Mouse (Mus musculus) midbrain, embryonic 13.5 days (tissue): ENCODE measurements around the gene Lrrc19. TPM values are rescaled to one million over a fixed set of nuclear protein-coding genes. Genes with fewer than 3 reads are reported as not detected.
"Not testable (repeated sequence)": the region's sequence is repeated elsewhere in the genome, so short reads cannot be mapped to it uniquely, and the experiment has no call there.

Experiments used
- ATAC-seq: fragments of 200-750 bp; cut with Nextera tagmentation; 2 replicates; pipeline ENCODE4 v1.8.0; 2017; ENCODE audit warnings: mild to moderate bottlenecking, moderate TSS enrichment, moderate library complexity
- H3K27ac ChIP-seq: fragments of 300-500 bp; sonication (generic); 2 replicates; pipeline ENCODE4 v1.5.1; 2015; ENCODE audit warnings: inconsistent platforms, mild to moderate bottlenecking, moderate library complexity
- H3K27me3 ChIP-seq: fragments of 300-500 bp; sonication (generic); 2 replicates; pipeline ENCODE4 v1.6.1; 2015; ENCODE audit warnings: mild to moderate bottlenecking, inconsistent platforms
- H3K36me3 ChIP-seq: fragments of 300-500 bp; sonication (generic); 2 replicates; pipeline ENCODE4 v1.6.1; 2015; ENCODE audit warnings: mild to moderate bottlenecking, inconsistent platforms
- H3K4me1 ChIP-seq: fragments of 300-500 bp; sonication (generic); replicated peaks from 2 replicates; pipeline ENCODE4 v1.6.1; 2015; ENCODE audit warnings: inconsistent platforms
- H3K4me2 ChIP-seq: fragments of 300-500 bp; sonication (generic); replicated peaks from 2 replicates; pipeline ENCODE4 v1.6.1; 2015; ENCODE audit warnings: moderate library complexity, mild to moderate bottlenecking, inconsistent platforms
- H3K4me3 ChIP-seq: fragments of 300-500 bp; sonication (generic); replicated peaks from 2 replicates; pipeline ENCODE4 v1.5.1; 2015; ENCODE audit warnings: mild to moderate bottlenecking, inconsistent platforms
- H3K9ac ChIP-seq: fragments of 300-500 bp; sonication (generic); replicated peaks from 2 replicates; pipeline ENCODE4 v1.6.1; 2015; ENCODE audit warnings: mild to moderate bottlenecking, inconsistent platforms
- H3K9me3 ChIP-seq: fragments of 300-500 bp; sonication (generic); 2 replicates; pipeline ENCODE4 v1.6.1; 2016; ENCODE audit warnings: mild to moderate bottlenecking, inconsistent platforms
- WGBS: fragments of 180-500 bp; shearing (Covaris S2); methylation state at CpG from one replicate; pipeline ENCODE4 v1.1.7; 2015; 5-methylcytosine and 5-hydroxymethylcytosine counted together
- polyA plus RNA-seq: library from polyadenylated mRNA; unstranded; fragments of >200 nt; fragmentation: Nextera tagmentation; extraction: Ambion mirVana; gene quantifications from 2 replicates; pipeline ENCODE4 v1.2.1, GENCODE M21; 2015

Lrrc19 gene
- polyA plus RNA-seq, result 0.59 and 0.86 TPM in 2 replicates

DNA sequence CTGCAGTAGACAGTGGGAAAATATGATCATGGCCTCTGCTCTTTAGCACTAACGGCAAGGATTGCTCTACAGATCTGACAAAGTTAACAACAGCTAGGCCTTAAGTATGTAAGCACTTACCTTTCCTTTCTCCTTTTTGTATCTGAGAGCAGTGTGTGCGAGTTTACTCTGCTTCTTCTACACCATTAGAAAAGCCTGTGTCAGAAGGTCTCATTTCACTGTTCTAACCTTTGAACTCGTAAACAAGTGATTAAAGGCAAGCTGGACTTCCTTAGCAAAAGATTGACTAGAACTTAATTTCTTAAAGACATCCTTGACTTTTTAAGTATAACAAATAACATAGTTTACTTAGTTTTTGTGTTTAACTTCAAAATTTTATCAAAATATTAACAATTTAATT lies at the start of gene Lrrc19:
Gene Lrrc19, minus strand, starts transcription at position 225 of the 400 bp plus-strand sequence.
- Histone ChIP-seq H3K27ac (no peak within 1 kb of the TSS), H3K4me2 (no peak within 1 kb of the TSS), H3K36me3 (peaks cover 12% of the 10 kb centered on the region), H3K9me3 (no peaks in the 10 kb centered on the region), H3K9ac (no peak within 1 kb of the TSS), H3K27me3 (no peaks in the 10 kb centered on the region), H3K4me3 (no peak within 1 kb of the TSS), H3K4me1 (no peaks in the 10 kb centered on the region)
- no peak for ATAC-seq
- WGBS, result 94% methylated on average over 3 of the region's 3 CpGs

- H3K4me1 ChIP-seq, result no peaks in the 10 kb centered on the region
- no peak overlapping the region for H3K4me2 ChIP-seq
- H3K9me3 ChIP-seq, result no peaks in the 10 kb centered on the region
- 82% methylated on average over 3 of the region's 3 CpGs for WGBS
- no peaks in the 10 kb centered on the region for H3K27me3 ChIP-seq
- no peak for ATAC-seq
- no peak overlapping the region for H3K27ac ChIP-seq
- H3K9ac ChIP-seq, result no peak overlapping the region
- H3K36me3 ChIP-seq, result no peaks in the 10 kb centered on the region
- no peak overlapping the region for H3K4me3 ChIP-seq
Observed at GRCm38 (mm10) chr4:94696368-94696767, 46.4 kb upstream of the Lrrc19 start.

DNA sequence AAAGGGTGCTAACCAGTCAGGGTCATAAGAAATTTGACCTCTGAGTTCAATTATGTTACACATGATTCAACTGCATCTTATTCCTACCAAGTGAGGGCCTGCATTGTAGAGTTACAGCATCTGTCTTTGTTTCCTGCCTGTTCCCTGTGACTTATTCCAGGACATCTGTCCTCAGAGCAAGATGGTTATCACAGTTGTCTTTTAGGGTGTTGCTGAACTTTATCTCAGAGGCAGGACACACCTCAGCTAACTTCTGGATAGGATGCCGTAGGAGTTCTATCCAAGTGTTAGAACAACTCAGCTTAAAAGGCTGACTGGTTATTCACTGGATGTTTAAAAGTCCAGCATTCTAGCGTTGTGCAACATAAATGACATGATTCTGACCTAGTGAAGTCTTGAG lies 42.2 kb upstream of the Lrrc19 start:
- no peaks in the 10 kb centered on the region for H3K9me3 ChIP-seq
- no peaks in the 10 kb centered on the region for H3K4me1 ChIP-seq
- no peak overlapping the region for H3K9ac ChIP-seq
- 88% methylated on average over 2 of the region's 2 CpGs for WGBS
- H3K27ac ChIP-seq, result no peak overlapping the region
- no peak for ATAC-seq
- H3K36me3 ChIP-seq, result peaks cover 15% of the 10 kb centered on the region
- no peak overlapping the region for H3K4me2 ChIP-seq
- H3K4me3 ChIP-seq, result no peak overlapping the region
- H3K27me3 ChIP-seq, result no peaks in the 10 kb centered on the region

DNA sequence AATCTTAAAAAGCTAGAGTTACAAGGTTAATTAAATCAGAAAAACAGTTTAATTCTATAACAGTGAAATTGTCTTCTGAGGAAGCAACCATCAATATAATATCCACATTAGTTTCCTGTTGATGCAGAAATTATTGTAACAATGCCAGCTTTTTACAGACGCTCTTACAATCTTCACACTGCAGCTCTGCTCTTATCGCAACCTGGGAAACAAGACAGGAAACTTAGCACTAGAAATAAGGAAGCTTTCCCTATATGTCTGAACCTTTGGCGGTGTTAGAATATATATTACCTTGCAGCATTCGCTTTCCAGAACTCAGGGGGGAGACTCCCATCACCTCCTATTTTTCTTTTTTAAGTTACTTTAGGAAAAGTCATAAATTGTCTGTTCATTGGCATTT lies 41.1 kb upstream of the Lrrc19 start:
- Histone ChIP-seq H3K27ac (no peak overlapping the region), H3K4me1 (no peaks in the 10 kb centered on the region), H3K9ac (no peak overlapping the region), H3K4me3 (no peak overlapping the region), H3K27me3 (no peaks in the 10 kb centered on the region), H3K9me3 (no peaks in the 10 kb centered on the region), H3K36me3 (peaks cover 23% of the 10 kb centered on the region), H3K4me2 (no peak overlapping the region)
- no peak for ATAC-seq
- WGBS, result 95% methylated on average over 4 of the region's 4 CpGs

DNA sequence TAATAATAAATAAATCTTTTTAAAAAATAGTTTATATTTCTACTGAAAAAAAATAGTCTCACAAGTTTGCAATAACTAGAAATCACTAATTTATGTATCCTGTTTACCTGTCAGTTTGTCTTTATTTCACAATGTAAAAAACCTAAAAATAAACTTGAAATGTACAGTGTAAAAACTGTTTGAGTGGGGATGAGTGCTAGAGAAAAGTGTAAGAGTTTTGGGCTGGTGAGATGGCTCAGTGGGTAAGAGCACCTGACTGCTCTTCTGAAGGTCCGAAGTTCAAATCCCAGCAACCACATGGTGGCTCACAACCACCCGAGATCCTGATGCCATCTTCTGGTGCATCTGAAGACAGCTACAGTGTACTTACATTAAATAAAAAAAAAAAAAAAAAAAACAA lies 39.9 kb upstream of the Lrrc19 start:
- not testable (repeated sequence) for H3K9me3 ChIP-seq, H3K4me3 ChIP-seq, H3K4me1 ChIP-seq, H3K27me3 ChIP-seq, H3K27ac ChIP-seq, H3K4me2 ChIP-seq, H3K9ac ChIP-seq, ATAC-seq
- H3K36me3 ChIP-seq, result peaks cover 25% of the 10 kb centered on the region
- WGBS, result 89% methylated on average over 2 of the region's 2 CpGs

DNA sequence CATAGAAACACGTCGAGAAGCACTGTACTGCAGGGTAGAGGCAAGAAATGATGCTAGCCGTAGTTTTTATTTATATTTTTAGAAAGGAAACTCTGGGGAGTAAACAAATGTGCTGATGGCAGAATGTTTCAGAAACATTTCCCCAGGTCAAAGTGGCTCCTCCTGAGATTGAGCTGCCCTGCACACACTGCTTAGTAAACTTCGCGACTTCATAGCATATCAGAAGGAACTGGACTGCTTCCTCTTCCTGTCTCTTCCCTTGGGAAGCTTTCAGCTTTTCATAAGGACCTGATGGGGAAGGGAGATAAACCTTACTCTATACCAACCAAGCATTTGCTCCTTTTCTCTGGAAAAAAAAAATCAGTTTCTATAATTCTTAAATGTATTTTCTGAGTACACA lies 33.4 kb upstream of the Lrrc19 start:
- H3K27ac ChIP-seq, result no peak overlapping the region
- H3K4me1 ChIP-seq, result no peaks in the 10 kb centered on the region
- H3K36me3 ChIP-seq, result peaks cover 40% of the 10 kb centered on the region
- no peaks in the 10 kb centered on the region for H3K27me3 ChIP-seq
- H3K9ac ChIP-seq, result no peak overlapping the region
- no peak overlapping the region for H3K4me3 ChIP-seq
- 90% methylated on average over 5 of the region's 5 CpGs for WGBS
- H3K4me2 ChIP-seq, result no peak overlapping the region
- ATAC-seq, result no peak
- H3K9me3 ChIP-seq, result no peaks in the 10 kb centered on the region

GRCm38 (mm10) chr4:94682029-94682428 lies 32.1 kb upstream of the Lrrc19 start:
- peaks cover 29% of the 10 kb centered on the region for H3K36me3 ChIP-seq
- H3K4me3 ChIP-seq, result no peak overlapping the region
- H3K4me2 ChIP-seq, result no peak overlapping the region
- no peak overlapping the region for H3K27ac ChIP-seq
- H3K4me1 ChIP-seq, result no peaks in the 10 kb centered on the region
- no peaks in the 10 kb centered on the region for H3K27me3 ChIP-seq
- ATAC-seq, result no peak
- WGBS, result 78% methylated on average over 1 of the region's 1 CpGs
- no peaks in the 10 kb centered on the region for H3K9me3 ChIP-seq
- H3K9ac ChIP-seq, result no peak overlapping the region

GRCm38 (mm10) chr4:94681181-94681580 lies 31.2 kb upstream of the Lrrc19 start:
- Histone ChIP-seq H3K27ac (no peak overlapping the region), H3K9ac (no peak overlapping the region), H3K27me3 (no peaks in the 10 kb centered on the region), H3K36me3 (peaks cover 23% of the 10 kb centered on the region), H3K9me3 (no peaks in the 10 kb centered on the region), H3K4me2 (no peak overlapping the region), H3K4me3 (no peak overlapping the region), H3K4me1 (no peaks in the 10 kb centered on the region)
- ATAC-seq, result no peak
- 92% methylated on average over 2 of the region's 2 CpGs for WGBS

DNA sequence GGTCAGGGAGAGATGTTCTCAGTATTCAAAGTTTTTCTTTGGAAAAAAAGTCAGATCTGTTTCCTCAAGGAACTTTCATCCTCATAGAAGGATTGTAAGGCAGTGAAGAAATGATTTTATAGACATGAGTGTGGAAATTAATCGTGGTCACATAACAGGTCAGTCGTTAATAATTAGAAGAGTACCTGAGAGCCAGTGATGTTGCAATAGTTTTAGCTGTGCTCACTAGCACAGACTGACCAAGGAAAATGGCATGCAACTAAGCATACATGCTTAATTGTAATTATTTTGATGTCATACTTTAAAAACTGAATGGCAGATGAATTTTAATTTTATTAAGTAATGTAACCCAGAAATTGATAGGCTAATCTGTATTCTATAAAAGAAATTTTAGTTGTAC lies 30.7 kb upstream of the Lrrc19 start:
- no peaks in the 10 kb centered on the region for H3K27me3 ChIP-seq
- no peak overlapping the region for H3K4me3 ChIP-seq
- no peak overlapping the region for H3K4me2 ChIP-seq
- no peaks in the 10 kb centered on the region for H3K4me1 ChIP-seq
- H3K36me3 ChIP-seq, result peaks cover 20% of the 10 kb centered on the region
- no peak overlapping the region for H3K27ac ChIP-seq
- no peak for ATAC-seq
- no peak overlapping the region for H3K9ac ChIP-seq
- 95% methylated on average over 2 of the region's 2 CpGs for WGBS
- H3K9me3 ChIP-seq, result no peaks in the 10 kb centered on the region

DNA sequence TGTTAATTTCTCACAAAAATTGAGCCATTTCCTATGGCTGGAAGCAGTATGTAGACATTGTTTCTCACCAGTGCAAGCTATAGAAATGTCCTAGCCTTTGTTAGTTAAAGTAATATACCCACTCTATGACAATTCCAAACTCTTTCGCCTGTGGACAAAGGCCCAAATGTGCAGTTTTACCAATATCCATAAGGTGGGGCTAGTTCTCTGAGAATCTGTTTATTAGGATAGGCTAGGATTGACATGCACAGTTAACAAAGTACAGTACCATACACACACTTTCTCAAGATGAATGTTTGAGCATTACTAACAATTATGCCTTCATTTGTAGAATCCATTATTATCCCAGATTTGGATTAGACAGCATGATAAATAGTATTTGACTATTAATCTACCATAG lies 19.8 kb upstream of the Lrrc19 start:
- peak; percentile 55; the same call in 1 of the 2 replicates for ATAC-seq
- H3K4me1 ChIP-seq, result no peaks in the 10 kb centered on the region
- no peak overlapping the region for H3K4me3 ChIP-seq
- no peak overlapping the region for H3K4me2 ChIP-seq
- no peaks in the 10 kb centered on the region for H3K36me3 ChIP-seq
- H3K27ac ChIP-seq, result no peak overlapping the region
- H3K9ac ChIP-seq, result no peak overlapping the region
- H3K27me3 ChIP-seq, result no peaks in the 10 kb centered on the region
- no peaks in the 10 kb centered on the region for H3K9me3 ChIP-seq
- WGBS, result 41% methylated on average over 1 of the region's 1 CpGs

- H3K4me3 ChIP-seq, H3K4me2 ChIP-seq, H3K9me3 ChIP-seq, H3K9ac ChIP-seq, ATAC-seq, H3K27ac ChIP-seq, H3K4me1 ChIP-seq, H3K27me3 ChIP-seq: not testable (repeated sequence)
- 98% methylated on average over 5 of the region's 5 CpGs for WGBS
- H3K36me3 ChIP-seq, result peaks cover 18% of the 10 kb centered on the region
Observed at GRCm38 (mm10) chr4:94650426-94651175, 657 bp upstream of the Lrrc19 start.

- Histone ChIP-seq H3K9me3 (no peaks in the 10 kb centered on the region), H3K9ac (no peak overlapping the region)
- 100% methylated on average over 2 of the region's 2 CpGs for WGBS
Observed at GRCm38 (mm10) chr4:94643141-94643540, 6.8 kb downstream of the Lrrc19 start.

DNA sequence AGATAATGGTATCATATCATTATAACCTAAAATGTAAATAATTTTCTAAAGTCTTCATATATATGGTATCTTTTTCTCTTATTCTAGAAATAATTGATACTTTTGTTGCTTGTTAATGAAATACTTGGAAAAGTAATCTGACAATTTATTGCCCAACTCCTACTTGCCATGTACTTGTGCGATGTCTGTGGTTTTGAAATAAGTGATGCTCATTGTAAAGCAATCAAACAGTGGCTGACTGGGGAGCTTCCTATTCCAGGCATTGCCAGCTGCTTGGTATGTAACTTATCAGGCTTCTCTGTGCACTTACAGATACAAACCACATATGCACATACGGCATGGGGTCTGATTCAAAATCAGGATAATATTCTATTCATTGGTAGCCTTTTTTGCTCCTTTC lies 29.9 kb downstream of the Lrrc19 start:
- Histone ChIP-seq H3K36me3 (peaks cover 10% of the 10 kb centered on the region), H3K4me2 (no peak overlapping the region), H3K27me3 (no peaks in the 10 kb centered on the region), H3K4me1 (peaks cover 13% of the 10 kb centered on the region), H3K27ac (no peak overlapping the region), H3K9ac (no peak overlapping the region), H3K9me3 (no peaks in the 10 kb centered on the region), H3K4me3 (no peak overlapping the region)
- WGBS, result 87% methylated on average over 2 of the region's 2 CpGs
- no peak for ATAC-seq

More at GRCm38 (mm10) chr4:94643141-94643540, 6.8 kb downstream of the Lrrc19 start:
- Histone ChIP-seq H3K36me3 (0 out of 2 replicates have a peak, but pooled peaks cover 5% of the 10 kb centered on the region), H3K27ac (no peak overlapping the region), H3K4me3 (no peak overlapping the region), H3K4me2 (no peak overlapping the region), H3K4me1 (no peaks in the 10 kb centered on the region), H3K27me3 (no peaks in the 10 kb centered on the region)
- ATAC-seq, result no peak
